Mouse (Mus musculus) hindbrain, postnatal 0 days (tissue): Measurements from ENCODE around the gene Izumo1. TPM values are rescaled to one million over a fixed set of nuclear protein-coding genes. Genes with fewer than 3 reads are reported as not detected.
A peak's percentile ranks its signal among the peaks of the same experiment; 100 is the strongest.

ENCODE experiments used
- ATAC-seq: fragments of 200-750 bp; cut with Nextera tagmentation; 2 replicates; pipeline ENCODE4 v1.8.0; 2017; ENCODE audit warnings: mild to moderate bottlenecking, moderate TSS enrichment, moderate library complexity
- DNase-seq: peaks from one replicate; pipeline ENCODE4 v3.0.0-alpha.2; 2015; ENCODE audit warnings: low spot score
- H3K27ac ChIP-seq: fragments of 300-500 bp; sonication (generic); 2 replicates; pipeline ENCODE4 v1.5.1; 2014; ENCODE audit warnings: mild to moderate bottlenecking
- H3K27me3 ChIP-seq: fragments of 300-500 bp; sonication (generic); 2 replicates; pipeline ENCODE4 v1.6.1; 2014; ENCODE audit warnings: low read length, mixed read lengths; ENCODE audit not compliant: insufficient read depth
- H3K36me3 ChIP-seq: fragments of 300-500 bp; sonication (generic); 2 replicates; pipeline ENCODE4 v1.6.1; 2014; ENCODE audit warnings: low read length, mixed read lengths; ENCODE audit not compliant: insufficient read depth
- H3K4me1 ChIP-seq: fragments of 300-500 bp; sonication (generic); 2 replicates; pipeline ENCODE4 v1.6.1; 2014; ENCODE audit warnings: antibody characterized with exemption, low read length, mixed read lengths; ENCODE audit not compliant: insufficient read depth
- H3K4me2 ChIP-seq: fragments of 300-500 bp; sonication (generic); 2 replicates; pipeline ENCODE4 v1.6.1; 2014; ENCODE audit warnings: low read depth, mild to moderate bottlenecking, low read length, moderate library complexity, mixed read lengths
- H3K4me3 ChIP-seq: fragments of 300-500 bp; sonication (generic); 2 replicates; pipeline ENCODE4 v1.5.1; 2014; ENCODE audit warnings: low read length
- H3K9ac ChIP-seq: fragments of 300-500 bp; sonication (generic); replicated peaks from 2 replicates; pipeline ENCODE4 v1.6.1; 2014; ENCODE audit warnings: mild to moderate bottlenecking, low read length, moderate library complexity, mixed read lengths
- H3K9me3 ChIP-seq: fragments of 300-500 bp; sonication (generic); 2 replicates; pipeline ENCODE4 v1.6.1; 2016; ENCODE audit warnings: low read length, mixed read lengths
- CTCF ChIP-seq: IDR thresholded peaks from 2 replicates; pipeline ENCODE4 v1.5.1; 2016; ENCODE audit warnings: antibody characterized with exemption, control low read depth, low read depth
- WGBS: fragments of 180-500 bp; shearing (Covaris S2); extraction: QIAGEN DNeasy Blood & Tissue Kit; methylation state at CpG from one replicate; pipeline ENCODE4 v1.1.7; 2014; 5-methylcytosine and 5-hydroxymethylcytosine counted together
- polyA plus RNA-seq: library from polyadenylated mRNA; unstranded; fragments of >200 nt; fragmentation: Nextera tagmentation; extraction: Ambion mirVana; gene quantifications from 2 replicates; pipeline ENCODE4 v1.2.1, GENCODE M21; 2015
- total RNA-seq: library from RNA; depleted of rRNA; stranded (reverse); fragments of >200 nt; gene quantifications from 2 replicates; pipeline ENCODE4 v1.2.3, GENCODE M21; 2014

Izumo1 gene
- total and polyA plus RNA-seq, 2 experiments from 2014 or later: 0.10 TPM

GRCm38 (mm10) chr7:45617042-45617695 lies 4.4 kb upstream of the Izumo1 start, which contains the start of gene Fut1:
Gene Fut1 (plus strand): TSS chr7:45617289.
- DNase-seq (no peak), ATAC-seq (0 out of 2 replicates have a peak, but pooled peaks have one; percentile 18)
- TF ChIP-seq CTCF: no peak
- Histone ChIP-seq H3K4me2 (peak within 1 kb of the TSS; percentile 48), H3K9ac (no peak within 1 kb of the TSS), H3K36me3 (no peaks in the 10 kb centered on the region), H3K4me1 (0 out of 2 replicates have a peak, but pooled peaks cover 3% of the 10 kb centered on the region), H3K4me3 (peak within 1 kb of the TSS; percentile 17), H3K27ac (no peak within 1 kb of the TSS), H3K9me3 (no peaks in the 10 kb centered on the region), H3K27me3 (peaks cover 16% of the 10 kb centered on the region)
- 7% methylated on average over 31 of the region's 31 CpGs for WGBS

- Histone ChIP-seq H3K9me3 (no peaks in the 10 kb centered on the region), H3K36me3 (no peaks in the 10 kb centered on the region), H3K27ac (no peak overlapping the region), H3K27me3 (peaks cover 16% of the 10 kb centered on the region), H3K9ac (no peak overlapping the region), H3K4me3 (no peak overlapping the region), H3K4me1 (0 out of 2 replicates have a peak, but pooled peaks cover 3% of the 10 kb centered on the region), H3K4me2 (no peak overlapping the region)
- DNase-seq (no peak), ATAC-seq (no peak)
- TF ChIP-seq CTCF: no peak
- 88% methylated on average over 5 of the region's 5 CpGs for WGBS
Observed at GRCm38 (mm10) chr7:45618316-45618715, 3.3 kb upstream of the Izumo1 start.

GRCm38 (mm10) chr7:45619592-45619991 lies 2.0 kb upstream of the Izumo1 start:
- DNase-seq: no peak
- no peak for ATAC-seq
- H3K4me3 ChIP-seq: no peak overlapping the region
- no peak overlapping the region for H3K27ac ChIP-seq
- H3K4me1 ChIP-seq: 0 out of 2 replicates have a peak, but pooled peaks cover 3% of the 10 kb centered on the region
- no peak overlapping the region for H3K4me2 ChIP-seq
- 87% methylated on average over 5 of the region's 5 CpGs for WGBS
- no peaks in the 10 kb centered on the region for H3K9me3 ChIP-seq
- no peak for TF ChIP-seq CTCF
- no peaks in the 10 kb centered on the region for H3K36me3 ChIP-seq
- H3K9ac ChIP-seq: no peak overlapping the region
- peaks cover 16% of the 10 kb centered on the region for H3K27me3 ChIP-seq

- H3K9me3 ChIP-seq: no peaks in the 10 kb centered on the region
- ATAC-seq (no peak), DNase-seq (no peak)
- H3K36me3 ChIP-seq: no peaks in the 10 kb centered on the region
- H3K27me3 ChIP-seq: peaks cover 7% of the 10 kb centered on the region
- no peak overlapping the region for H3K27ac ChIP-seq
- H3K4me2 ChIP-seq: no peak overlapping the region
- H3K4me1 ChIP-seq: peaks cover 4% of the 10 kb centered on the region; the same call in 1 of the 2 replicates
- 92% methylated on average over 11 of the region's 11 CpGs for WGBS
- TF ChIP-seq CTCF: no peak
- H3K4me3 ChIP-seq: no peak overlapping the region
- H3K9ac ChIP-seq: no peak overlapping the region
Observed at GRCm38 (mm10) chr7:45623507-45623906, 1.9 kb downstream of the Izumo1 start.

- ATAC-seq: no peak
- Histone ChIP-seq H3K36me3 (no peaks in the 10 kb centered on the region), H3K27ac (no peak overlapping the region), H3K9me3 (no peaks in the 10 kb centered on the region), H3K4me2 (no peak overlapping the region), H3K4me3 (no peak overlapping the region), H3K9ac (no peak overlapping the region), H3K27me3 (no peaks in the 10 kb centered on the region), H3K4me1 (peaks cover 5% of the 10 kb centered on the region; the same call in 1 of the 2 replicates)
- 88% methylated on average over 3 of the region's 3 CpGs for WGBS
- no peak for TF ChIP-seq CTCF
- DNase-seq: no peak
Observed at GRCm38 (mm10) chr7:45624718-45625117, 3.1 kb downstream of the Izumo1 start.

- Histone ChIP-seq H3K36me3 (no peaks in the 10 kb centered on the region), H3K9ac (no peak overlapping the region), H3K27ac (no peak overlapping the region), H3K4me1 (peaks cover 5% of the 10 kb centered on the region; the same call in 1 of the 2 replicates), H3K4me3 (no peak overlapping the region), H3K4me2 (no peak overlapping the region), H3K27me3 (no peaks in the 10 kb centered on the region), H3K9me3 (no peaks in the 10 kb centered on the region)
- no peak for TF ChIP-seq CTCF
- WGBS: 91% methylated on average over 8 of the region's 8 CpGs
- DNase-seq (no peak), ATAC-seq (no peak)
Observed at GRCm38 (mm10) chr7:45625481-45625880, 3.9 kb downstream of the Izumo1 start.

GRCm38 (mm10) chr7:45626571-45627076 lies 5.0 kb downstream of the Izumo1 start:
- ATAC-seq: no peak

More at GRCm38 (mm10) chr7:45626571-45627076, 5.0 kb downstream of the Izumo1 start:
- Histone ChIP-seq H3K4me2 (no peak overlapping the region), H3K27ac (no peak overlapping the region), H3K36me3 (no peaks in the 10 kb centered on the region), H3K4me1 (peaks cover 5% of the 10 kb centered on the region; the same call in 1 of the 2 replicates), H3K9me3 (no peaks in the 10 kb centered on the region), H3K27me3 (no peaks in the 10 kb centered on the region), H3K4me3 (no peak overlapping the region), H3K9ac (no peak overlapping the region)
- WGBS: 91% methylated on average over 7 of the region's 7 CpGs
- no peak for TF ChIP-seq CTCF
- DNase-seq: no peak
